Mouse (Mus musculus): ENCODE measurements around the gene Bcl11a. TPM values are rescaled to one million over a fixed set of nuclear protein-coding genes. Genes with fewer than 3 reads are reported as not detected.

Bcl11a gene
- polyA plus RNA-seq, 1 experiment = not detected

- Histone ChIP-seq H3K4me3 (no peak overlapping the region), H3ac (ENCODE audit: control insufficient read depth, insufficient read length) (no peak overlapping the region), H3K27me3 (ENCODE audit: control insufficient read depth, insufficient read depth, insufficient read length) (no peaks in the 10 kb centered on the region), H3K4me2 (ENCODE audit: low read depth) (no peak overlapping the region), H3K79me2 (ENCODE audit: control insufficient read depth, insufficient read depth) (no peaks in the 10 kb centered on the region), H3K36me3 (ENCODE audit: control insufficient read depth, insufficient read depth) (no peaks in the 10 kb centered on the region)
- TF ChIP-seq MYOG (IDR thresholded peaks at IDR 0.05; ENCODE audit: control insufficient read depth in 1 of 3, insufficient read depth in 1 of 3, insufficient read length in 2 of 3, low read depth in 2 of 3) (no peak), MAX (IDR thresholded peaks at IDR 0.05; ENCODE audit: low read depth) (no peak), MYOD1 (IDR thresholded peaks at IDR 0.05; ENCODE audit: control insufficient read depth in 1 of 3, insufficient read length in 2 of 3, low read depth in 2 of 3) (no peak), E2F4 (IDR thresholded peaks at IDR 0.05; ENCODE audit: insufficient read depth) (no peak), SRF (IDR thresholded peaks at IDR 0.05; ENCODE audit: control insufficient read depth, insufficient read length, low read depth) (no peak), TCF12 (IDR thresholded peaks at IDR 0.05; ENCODE audit: insufficient read depth, poor library complexity, severe bottlenecking) (no peak), CEBPB (IDR thresholded peaks at IDR 0.05; ENCODE audit: insufficient read depth, poor library complexity, severe bottlenecking) (no peak), USF1 (IDR thresholded peaks at IDR 0.05; ENCODE audit: low read depth) (no peak), POLR2A (IDR thresholded peaks at IDR 0.05; ENCODE audit: insufficient read length, low read depth) (no peak), POLR2AphosphoS2 (IDR thresholded peaks at IDR 0.05; ENCODE audit: insufficient read length, low read depth) (no peak), REST (IDR thresholded peaks at IDR 0.05; ENCODE audit: insufficient read depth, insufficient read length) (no peak), TCF3 (IDR thresholded peaks at IDR 0.05; ENCODE audit: insufficient read length, low read depth) (no peak)
Observed at GRCm38 (mm10) chr11:24153049-24153448, 75.2 kb downstream of the Bcl11a start.

GRCm38 (mm10) chr11:24158026-24158425, 80.2 kb downstream of the Bcl11a start:
- no peaks in the 10 kb centered on the region for H3K36me3 ChIP-seq (ENCODE audit: control insufficient read depth, insufficient read depth)
- no peak overlapping the region for H3K4me3 ChIP-seq
- H3ac ChIP-seq (ENCODE audit: control insufficient read depth, insufficient read length) = no peak overlapping the region
- no peaks in the 10 kb centered on the region for H3K27me3 ChIP-seq (ENCODE audit: control insufficient read depth, insufficient read depth, insufficient read length)
- TF ChIP-seq POLR2AphosphoS2 (IDR thresholded peaks at IDR 0.05; ENCODE audit: insufficient read length, low read depth) (no peak), REST (IDR thresholded peaks at IDR 0.05; ENCODE audit: insufficient read depth, insufficient read length) (no peak), POLR2A (IDR thresholded peaks at IDR 0.05; ENCODE audit: insufficient read length, low read depth) (no peak), MYOD1 (IDR thresholded peaks at IDR 0.05; ENCODE audit: control insufficient read depth in 1 of 3, insufficient read length in 2 of 3, low read depth in 2 of 3) (no peak)
- no peak overlapping the region for H3K4me2 ChIP-seq (ENCODE audit: low read depth)
- H3K79me2 ChIP-seq (ENCODE audit: control insufficient read depth, insufficient read depth) = no peaks in the 10 kb centered on the region

- no peaks in the 10 kb centered on the region for H3K36me3 ChIP-seq (ENCODE audit: control insufficient read depth, insufficient read depth)
- H3K79me2 ChIP-seq (ENCODE audit: control insufficient read depth, insufficient read depth) = no peaks in the 10 kb centered on the region
- TF ChIP-seq MYOD1 (IDR thresholded peaks at IDR 0.05; ENCODE audit: control insufficient read depth in 1 of 3, insufficient read length in 2 of 3, low read depth in 2 of 3) (no peak), TCF12 (IDR thresholded peaks at IDR 0.05; ENCODE audit: insufficient read depth, poor library complexity, severe bottlenecking) (no peak), REST (IDR thresholded peaks at IDR 0.05; ENCODE audit: insufficient read depth, insufficient read length) (no peak), CEBPB (IDR thresholded peaks at IDR 0.05; ENCODE audit: insufficient read depth, poor library complexity, severe bottlenecking) (no peak), TCF3 (IDR thresholded peaks at IDR 0.05; ENCODE audit: insufficient read length, low read depth) (no peak), POLR2A (IDR thresholded peaks at IDR 0.05; ENCODE audit: insufficient read length, low read depth) (no peak), E2F4 (IDR thresholded peaks at IDR 0.05; ENCODE audit: insufficient read depth) (no peak), SRF (IDR thresholded peaks at IDR 0.05; ENCODE audit: control insufficient read depth, insufficient read length, low read depth) (no peak), USF1 (IDR thresholded peaks at IDR 0.05; ENCODE audit: low read depth) (no peak), MAX (IDR thresholded peaks at IDR 0.05; ENCODE audit: low read depth) (no peak), POLR2AphosphoS2 (IDR thresholded peaks at IDR 0.05; ENCODE audit: insufficient read length, low read depth) (no peak), MYOG (IDR thresholded peaks at IDR 0.05; ENCODE audit: control insufficient read depth in 1 of 3, insufficient read depth in 1 of 3, insufficient read length in 2 of 3, low read depth in 2 of 3) (no peak)
- no peak overlapping the region for H3K4me3 ChIP-seq
- no peak overlapping the region for H3ac ChIP-seq (ENCODE audit: control insufficient read depth, insufficient read length)
- no peaks in the 10 kb centered on the region for H3K27me3 ChIP-seq (ENCODE audit: control insufficient read depth, insufficient read depth, insufficient read length)
- no peak overlapping the region for H3K4me2 ChIP-seq (ENCODE audit: low read depth)
Observed at GRCm38 (mm10) chr11:24159656-24160055, 81.8 kb downstream of the Bcl11a start.

GRCm38 (mm10) chr11:24161458-24161857, 83.6 kb downstream of the Bcl11a start:
- no peak overlapping the region for H3K4me3 ChIP-seq
- no peak overlapping the region for H3ac ChIP-seq (ENCODE audit: control insufficient read depth, insufficient read length)
- H3K79me2 ChIP-seq (ENCODE audit: control insufficient read depth, insufficient read depth) = no peaks in the 10 kb centered on the region
- H3K27me3 ChIP-seq (ENCODE audit: control insufficient read depth, insufficient read depth, insufficient read length) = no peaks in the 10 kb centered on the region
- no peak for TF ChIP-seq TCF12 (IDR thresholded peaks at IDR 0.05; ENCODE audit: insufficient read depth, poor library complexity, severe bottlenecking)
- no peak for TF ChIP-seq MYOG (IDR thresholded peaks at IDR 0.05; ENCODE audit: control insufficient read depth in 1 of 3, insufficient read depth in 1 of 3, insufficient read length in 2 of 3, low read depth in 2 of 3)
- TF ChIP-seq MAX (IDR thresholded peaks at IDR 0.05; ENCODE audit: low read depth) = no peak
- TF ChIP-seq SRF (IDR thresholded peaks at IDR 0.05; ENCODE audit: control insufficient read depth, insufficient read length, low read depth) = no peak
- TF ChIP-seq POLR2A (IDR thresholded peaks at IDR 0.05; ENCODE audit: insufficient read length, low read depth) = no peak
- no peaks in the 10 kb centered on the region for H3K36me3 ChIP-seq (ENCODE audit: control insufficient read depth, insufficient read depth)
- H3K4me2 ChIP-seq (ENCODE audit: low read depth) = no peak overlapping the region

GRCm38 (mm10) chr11:24162056-24162455, 84.2 kb downstream of the Bcl11a start:
- no peaks in the 10 kb centered on the region for H3K27me3 ChIP-seq (ENCODE audit: control insufficient read depth, insufficient read depth, insufficient read length)
- H3K4me3 ChIP-seq = no peak overlapping the region
- no peaks in the 10 kb centered on the region for H3K36me3 ChIP-seq (ENCODE audit: control insufficient read depth, insufficient read depth)
- no peaks in the 10 kb centered on the region for H3K79me2 ChIP-seq (ENCODE audit: control insufficient read depth, insufficient read depth)
- no peak for TF ChIP-seq MYOG (IDR thresholded peaks at IDR 0.05; ENCODE audit: control insufficient read depth in 1 of 3, insufficient read depth in 1 of 3, insufficient read length in 2 of 3, low read depth in 2 of 3)
- H3ac ChIP-seq (ENCODE audit: control insufficient read depth, insufficient read length) = no peak overlapping the region
- H3K4me2 ChIP-seq (ENCODE audit: low read depth) = no peak overlapping the region
